Mouse (Mus musculus) G1E (cell line): ENCODE measurements around the gene Echdc3. TPM values are rescaled to one million over a fixed set of nuclear protein-coding genes. Genes with fewer than 3 reads are reported as not detected.

Experiments
- ATAC-seq: 2 replicates; pipeline ENCODE4 v1.8.0; 2016; ENCODE audit warnings: mild to moderate bottlenecking; ENCODE audit not compliant: insufficient number of reproducible peaks, poor library complexity, low FRiP score, severe bottlenecking; ENCODE audit errors: extremely low read depth
- DNase-seq: peaks from one replicate; pipeline ENCODE4 v3.0.0; 2012; ENCODE audit warnings: low spot score
- H3K27me3 ChIP-seq: 2 replicates; pipeline ENCODE4 v1.6.1; 2012; ENCODE audit warnings: mild to moderate bottlenecking, low read length, inconsistent platforms; ENCODE audit not compliant: insufficient read depth
- H3K36me3 ChIP-seq: replicated peaks from 2 replicates; pipeline ENCODE3; 2012; ENCODE audit warnings: mild to moderate bottlenecking, inconsistent platforms
- H3K4me1 ChIP-seq: 2 replicates; pipeline ENCODE4 v1.6.1; 2012; ENCODE audit warnings: low read depth, low read length, inconsistent platforms, mixed read lengths; ENCODE audit not compliant: insufficient read depth
- H3K4me3 ChIP-seq: 2 replicates; pipeline ENCODE4 v1.5.1; 2012; ENCODE audit warnings: low read depth, mild to moderate bottlenecking, inconsistent platforms, low read length, moderate library complexity, mixed read lengths
- H3K9me3 ChIP-seq: replicated peaks from 2 replicates; pipeline ENCODE4 v1.6.1; 2012; ENCODE audit warnings: inconsistent platforms
- CTCF ChIP-seq: IDR thresholded peaks from 2 replicates; pipeline ENCODE4 v1.5.1; 2012; ENCODE audit warnings: low read depth, low read length, inconsistent platforms, mixed read lengths
- GATA1 ChIP-seq: IDR thresholded peaks from 2 replicates; pipeline ENCODE4 v1.6.1; 2012; ENCODE audit warnings: borderline replicate concordance, low read length, inconsistent platforms, mixed read lengths
- GATA2 ChIP-seq: IDR thresholded peaks from 2 replicates; pipeline ENCODE4 v1.6.1; 2012; ENCODE audit warnings: low read depth, low read length, inconsistent platforms, borderline replicate concordance
- POLR2AphosphoS5 ChIP-seq: IDR thresholded peaks from 2 replicates; pipeline ENCODE4 v1.6.1; 2012; ENCODE audit warnings: low read depth, low read length, inconsistent platforms; ENCODE audit not compliant: insufficient replicate concordance
- TAL1 ChIP-seq: conservative IDR thresholded peaks from 2 replicates; pipeline ENCODE4 v1.6.1; 2012; ENCODE audit warnings: low read depth, low read length, inconsistent platforms, mixed read lengths
- polyA plus RNA-seq: library from polyadenylated mRNA; stranded (reverse); fragments of >175 nt; gene quantifications from 2 replicates; pipeline ENCODE4 v1.2.3, GENCODE M21; 2012
- total RNA-seq, 2 experiments: library from RNA; stranded (forward) in 1 of 2; stranded (reverse) in 1 of 2; fragments of 200-1000 nt in 1 of 2; fragments of >200 nt in 1 of 2; fragmentation: Nextera tagmentation in 1 of 2; gene quantifications; 2 replicates each; pipeline ENCODE4 v1.2.3; 2014 to 2017

Echdc3 gene
- total and polyA plus RNA-seq, 3 experiments = 0.27 TPM; not detected in 2

GRCm38 (mm10) chr2:6209746-6210145, 3.1 kb downstream of the Echdc3 start:
- DNase-seq (no peak), ATAC-seq (no peak)
- Histone ChIP-seq H3K4me1 (peaks cover 8% of the 10 kb centered on the region), H3K36me3 (no peaks in the 10 kb centered on the region), H3K27me3 (peaks cover 52% of the 10 kb centered on the region), H3K4me3 (no peak overlapping the region), H3K9me3 (no peaks in the 10 kb centered on the region)
- TF ChIP-seq GATA1 (no peak), POLR2AphosphoS5 (no peak), GATA2 (no peak), CTCF (no peak), TAL1 (no peak)

DNA sequence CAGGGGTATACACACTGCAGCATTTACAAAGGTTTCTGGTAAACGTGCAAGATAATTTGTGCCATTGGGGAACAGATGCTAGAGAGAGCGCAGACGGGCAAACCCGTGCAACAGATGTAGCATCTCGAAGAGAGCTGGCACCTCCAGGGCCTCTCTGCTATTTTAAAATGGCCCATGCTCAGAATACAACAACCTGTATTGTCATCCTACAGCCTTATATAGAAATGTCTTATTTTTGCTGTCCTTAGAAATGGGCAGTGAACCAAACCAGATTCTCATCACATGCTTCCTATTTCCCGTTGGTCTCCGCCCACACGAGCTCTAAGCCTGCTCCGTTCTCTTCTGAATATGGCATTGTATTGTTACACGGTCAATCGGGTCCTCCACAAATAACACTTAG, 3.7 kb downstream of the Echdc3 start:
- H3K4me3 ChIP-seq = no peak overlapping the region
- no peak for ATAC-seq

DNA sequence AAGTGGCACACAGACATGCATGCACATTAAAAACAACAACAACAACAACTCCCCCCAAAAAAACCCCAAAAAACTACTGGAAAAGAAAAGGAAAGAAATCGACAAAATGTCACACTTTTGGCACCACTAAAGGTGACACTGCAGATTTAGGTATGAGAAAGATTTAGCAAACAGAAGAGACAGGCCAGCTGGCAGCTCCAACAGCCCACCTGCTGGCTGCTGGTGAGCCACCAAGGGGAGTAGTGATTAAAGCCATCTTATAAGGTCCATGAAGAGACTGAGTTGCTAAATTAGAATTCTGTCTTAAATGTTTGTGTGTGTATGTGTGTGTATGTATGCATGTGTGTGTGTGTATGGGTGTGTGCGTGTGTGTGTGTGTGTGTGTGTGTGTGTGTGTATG, 5.1 kb downstream of the Echdc3 start:
- peaks cover 3% of the 10 kb centered on the region for H3K4me1 ChIP-seq
- no peak for DNase-seq
- no peak overlapping the region for H3K4me3 ChIP-seq
- no peaks in the 10 kb centered on the region for H3K36me3 ChIP-seq
- H3K27me3 ChIP-seq = peaks cover 45% of the 10 kb centered on the region
- no peak for ATAC-seq
- no peaks in the 10 kb centered on the region for H3K9me3 ChIP-seq
- TF ChIP-seq GATA1 = no peak
- TF ChIP-seq GATA2 = no peak
- TF ChIP-seq CTCF = no peak
- TF ChIP-seq POLR2AphosphoS5 = no peak
- TF ChIP-seq TAL1 = no peak

More for the DNA sequence above, 3.7 kb downstream of the Echdc3 start:
- Histone ChIP-seq H3K9me3 (no peaks in the 10 kb centered on the region), H3K4me1 (peaks cover 8% of the 10 kb centered on the region), H3K36me3 (no peaks in the 10 kb centered on the region), H3K27me3 (peaks cover 50% of the 10 kb centered on the region)
- TF ChIP-seq TAL1 = no peak
- TF ChIP-seq GATA2 = no peak
- no peak for TF ChIP-seq POLR2AphosphoS5
- no peak for TF ChIP-seq GATA1
- TF ChIP-seq CTCF = no peak
- no peak for DNase-seq

- no peak for ATAC-seq
- no peak for DNase-seq
- TF ChIP-seq GATA1 = no peak
- no peak for TF ChIP-seq POLR2AphosphoS5
- TF ChIP-seq GATA2 = no peak
- TF ChIP-seq CTCF = no peak
- no peak for TF ChIP-seq TAL1
Measured at GRCm38 (mm10) chr2:6196363-6196973, 16.4 kb downstream of the Echdc3 start.

DNA sequence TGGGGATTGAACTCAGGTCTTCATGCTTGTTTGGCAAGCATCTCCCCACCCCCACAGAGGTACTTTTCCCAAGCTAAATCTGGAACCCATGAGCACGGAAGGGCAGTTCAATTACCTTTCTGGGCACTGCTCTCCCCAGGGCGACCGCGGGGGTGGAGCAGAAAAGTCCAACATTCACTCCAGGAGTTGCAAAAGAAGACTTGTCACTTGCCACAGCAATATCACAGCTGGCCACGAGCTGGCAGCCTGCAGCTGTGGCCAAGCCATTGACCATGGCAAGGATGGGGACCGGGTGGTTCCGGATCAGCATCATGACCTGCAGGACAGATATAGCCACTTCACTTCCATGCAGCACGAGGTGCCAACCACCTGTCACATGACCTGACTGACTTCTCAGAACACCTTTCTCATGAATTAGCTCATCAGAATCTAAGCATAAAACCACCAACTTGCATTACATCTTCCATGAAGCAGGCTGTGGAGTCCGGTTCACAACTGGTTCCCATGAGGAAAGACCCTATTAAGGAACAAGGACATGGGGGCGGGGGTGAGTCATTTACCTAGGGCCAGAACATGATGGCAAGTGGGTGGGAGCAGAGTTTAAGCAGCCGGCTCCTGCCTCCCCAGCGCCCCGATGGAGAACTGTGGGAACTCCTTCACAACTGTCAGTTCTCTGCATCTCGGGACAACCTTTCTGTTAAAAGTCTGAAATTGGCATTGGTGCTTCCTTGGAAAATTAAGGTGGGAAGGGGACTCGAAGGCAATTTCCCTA, 17.2 kb downstream of the Echdc3 start:
- ATAC-seq (no peak), DNase-seq (no peak)
- Histone ChIP-seq H3K36me3 (no peaks in the 10 kb centered on the region), H3K4me1 (no peaks in the 10 kb centered on the region; the same call in 1 of the 2 replicates), H3K27me3 (peaks cover 35% of the 10 kb centered on the region), H3K4me3 (no peak overlapping the region), H3K9me3 (no peaks in the 10 kb centered on the region)
- TF ChIP-seq GATA1 = no peak
- TF ChIP-seq TAL1 = no peak
- TF ChIP-seq CTCF = no peak
- no peak for TF ChIP-seq GATA2
- no peak for TF ChIP-seq POLR2AphosphoS5

More at GRCm38 (mm10) chr2:6196363-6196973, 16.4 kb downstream of the Echdc3 start:
- Histone ChIP-seq H3K9me3 (no peaks in the 10 kb centered on the region), H3K27me3 (peaks cover 29% of the 10 kb centered on the region), H3K36me3 (no peaks in the 10 kb centered on the region), H3K4me1 (no peaks in the 10 kb centered on the region; the same call in 1 of the 2 replicates), H3K4me3 (no peak overlapping the region)

DNA sequence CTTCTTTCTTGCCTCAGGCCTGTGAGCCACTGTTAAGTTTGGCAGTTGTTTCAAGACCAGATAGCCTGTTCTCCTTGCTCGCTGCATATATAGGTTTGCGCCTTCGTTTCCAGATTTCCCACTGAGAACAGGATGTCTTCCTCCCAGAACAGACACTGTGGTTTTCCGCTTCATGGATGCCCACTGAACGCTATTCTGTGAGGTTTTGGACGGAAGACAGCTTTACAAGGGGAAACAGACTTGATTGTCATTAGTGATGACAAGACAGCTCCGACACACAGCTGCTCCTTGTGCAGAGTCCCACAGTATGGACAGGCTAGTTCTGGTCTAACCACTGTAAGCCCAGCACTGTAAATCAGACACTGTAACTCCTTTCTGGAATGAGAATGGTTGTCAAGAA, 18.3 kb downstream of the Echdc3 start:
- DNase-seq = no peak
- ATAC-seq = no peak
- Histone ChIP-seq H3K9me3 (no peaks in the 10 kb centered on the region), H3K27me3 (peaks cover 39% of the 10 kb centered on the region), H3K4me1 (no peaks in the 10 kb centered on the region; the same call in 1 of the 2 replicates), H3K4me3 (no peak overlapping the region), H3K36me3 (no peaks in the 10 kb centered on the region)
- TF ChIP-seq GATA2 (no peak), POLR2AphosphoS5 (no peak), TAL1 (no peak), GATA1 (no peak), CTCF (no peak)
